Mouse (Mus musculus) lung, postnatal 0 days (tissue): ENCODE results near the gene Chrdl2. TPM values are rescaled to one million over a fixed set of nuclear protein-coding genes. Genes with fewer than 3 reads are reported as not detected.
"Not testable (repeated sequence)": the region's sequence is repeated elsewhere in the genome, so short reads cannot be mapped to it uniquely, and the experiment has no call there.

Experiments
- ATAC-seq: fragments of 200-750 bp; cut with Nextera tagmentation; 2 replicates; pipeline ENCODE4 v1.8.0; 2017; ENCODE audit warnings: moderate library complexity
- DNase-seq: peaks from one replicate; pipeline ENCODE4 v3.0.0-alpha.2; 2016; ENCODE audit warnings: low spot score
- H3K27ac ChIP-seq: fragments of 300-500 bp; sonication (generic); 2 replicates; pipeline ENCODE4 v1.5.1; 2014; ENCODE audit warnings: antibody characterized with exemption, mild to moderate bottlenecking, low read length, mixed read lengths
- H3K27me3 ChIP-seq: fragments of 300-500 bp; sonication (generic); replicated peaks from 2 replicates; pipeline ENCODE4 v1.6.1; 2014; ENCODE audit warnings: low read length, mixed read lengths; ENCODE audit not compliant: insufficient read depth
- H3K36me3 ChIP-seq: fragments of 300-500 bp; sonication (generic); 2 replicates; pipeline ENCODE4 v1.6.1; 2014; ENCODE audit warnings: low read length, mixed read lengths; ENCODE audit not compliant: insufficient read depth
- H3K4me1 ChIP-seq: fragments of 300-500 bp; sonication (generic); 2 replicates; pipeline ENCODE4 v1.6.1; 2014; ENCODE audit warnings: antibody characterized with exemption, low read depth, low read length, mixed read lengths; ENCODE audit not compliant: insufficient read depth
- H3K4me2 ChIP-seq: fragments of 300-500 bp; sonication (generic); replicated peaks from 2 replicates; pipeline ENCODE4 v1.6.1; 2014; ENCODE audit warnings: low read depth, mild to moderate bottlenecking, low read length, moderate library complexity, mixed read lengths
- H3K4me3 ChIP-seq: fragments of 300-500 bp; sonication (generic); 2 replicates; pipeline ENCODE4 v1.5.1; 2014; ENCODE audit warnings: low read depth, low read length
- H3K9ac ChIP-seq: fragments of 300-500 bp; sonication (generic); replicated peaks from 2 replicates; pipeline ENCODE4 v1.6.1; 2014; ENCODE audit warnings: low read depth, mild to moderate bottlenecking
- H3K9me3 ChIP-seq: fragments of 300-500 bp; sonication (generic); 2 replicates; pipeline ENCODE4 v1.6.1; 2016; ENCODE audit warnings: low read length, mixed read lengths
- CTCF ChIP-seq: IDR thresholded peaks from 2 replicates; pipeline ENCODE4 v1.5.1; 2016; ENCODE audit warnings: antibody characterized with exemption, mild to moderate bottlenecking
- EP300 ChIP-seq: IDR thresholded peaks from 2 replicates; pipeline ENCODE4 v1.6.1; 2016; ENCODE audit warnings: antibody characterized with exemption, mild to moderate bottlenecking, control low read depth
- WGBS: fragments of 180-500 bp; shearing (Covaris S2); extraction: QIAGEN DNeasy Blood & Tissue Kit; methylation state at CpG from one replicate; pipeline ENCODE4 v1.1.7; 2014; 5-methylcytosine and 5-hydroxymethylcytosine counted together
- polyA plus RNA-seq: library from polyadenylated mRNA; unstranded; fragments of >200 nt; fragmentation: Nextera tagmentation; extraction: Ambion mirVana; gene quantifications from 2 replicates; pipeline ENCODE4 v1.2.1, GENCODE M21; 2015

The Chrdl2 gene
- polyA plus RNA-seq, 1 experiment from 2014 or later, result 0.11 TPM

- no peak overlapping the region for H3K9ac ChIP-seq
- peak; percentile 47 for ATAC-seq
- H3K9me3 ChIP-seq, result no peaks in the 10 kb centered on the region
- TF ChIP-seq EP300 (no peak), CTCF (no peak)
- peaks cover 21% of the 10 kb centered on the region for H3K4me1 ChIP-seq
- H3K4me2 ChIP-seq, result no peak overlapping the region
- no peaks in the 10 kb centered on the region for H3K27me3 ChIP-seq
- 38% methylated on average over 9 of the region's 9 CpGs for WGBS
- H3K36me3 ChIP-seq, result no peaks in the 10 kb centered on the region
- peak overlapping the region; percentile 4 for H3K27ac ChIP-seq
- no peak overlapping the region for H3K4me3 ChIP-seq
- DNase-seq, result peak; percentile 23
These were observed 40.7 kb upstream of the Chrdl2 start for GRCm38 (mm10) chr7:99965020-99965841.

- DNase-seq, result no peak
- H3K36me3 ChIP-seq, result no peaks in the 10 kb centered on the region
- H3K4me2 ChIP-seq, result no peak overlapping the region
- H3K27me3 ChIP-seq, result no peaks in the 10 kb centered on the region
- peak overlapping the region; percentile 43; the same call in 1 of the 2 replicates for H3K27ac ChIP-seq
- TF ChIP-seq EP300 (no peak), CTCF (no peak)
- no peak for ATAC-seq
- WGBS, result 62% methylated on average over 9 of the region's 9 CpGs
- peaks cover 21% of the 10 kb centered on the region for H3K4me1 ChIP-seq
- H3K4me3 ChIP-seq, result no peak overlapping the region
- no peak overlapping the region for H3K9ac ChIP-seq
- H3K9me3 ChIP-seq, result no peaks in the 10 kb centered on the region
These were observed 39.8 kb upstream of the Chrdl2 start for GRCm38 (mm10) chr7:99966011-99966721.

GRCm38 (mm10) chr7:99969151-99969550 is 36.8 kb upstream of the Chrdl2 start:
- Histone ChIP-seq H3K27ac (no peak overlapping the region), H3K36me3 (no peaks in the 10 kb centered on the region), H3K9ac (no peak overlapping the region), H3K4me2 (no peak overlapping the region), H3K4me3 (no peak overlapping the region), H3K9me3 (no peaks in the 10 kb centered on the region), H3K4me1 (peaks cover 9% of the 10 kb centered on the region), H3K27me3 (no peaks in the 10 kb centered on the region)
- TF ChIP-seq CTCF, result no peak
- TF ChIP-seq EP300, result no peak
- ATAC-seq (no peak), DNase-seq (no peak)
- WGBS, result 90% methylated on average over 4 of the region's 4 CpGs

GRCm38 (mm10) chr7:99971926-99972325 is 34.0 kb upstream of the Chrdl2 start:
- peaks cover 5% of the 10 kb centered on the region; the same call in 1 of the 2 replicates for H3K4me1 ChIP-seq
- WGBS, result 70% methylated on average over 2 of the region's 2 CpGs
- TF ChIP-seq EP300 (no peak), CTCF (no peak)
- no peak overlapping the region for H3K27ac ChIP-seq
- no peak for ATAC-seq
- no peak overlapping the region for H3K4me2 ChIP-seq
- DNase-seq, result no peak
- no peak overlapping the region for H3K4me3 ChIP-seq
- no peaks in the 10 kb centered on the region for H3K36me3 ChIP-seq
- H3K9me3 ChIP-seq, result no peaks in the 10 kb centered on the region
- no peak overlapping the region for H3K9ac ChIP-seq
- H3K27me3 ChIP-seq, result no peaks in the 10 kb centered on the region

- not testable (repeated sequence) for DNase-seq, H3K4me1 ChIP-seq, H3K27me3 ChIP-seq, H3K4me3 ChIP-seq, ATAC-seq, H3K36me3 ChIP-seq, H3K9ac ChIP-seq, H3K9me3 ChIP-seq, H3K27ac ChIP-seq, H3K4me2 ChIP-seq
- 81% methylated on average over 3 of the region's 3 CpGs for WGBS
These were observed 33.1 kb upstream of the Chrdl2 start for GRCm38 (mm10) chr7:99972912-99973311.

- ATAC-seq, result peak; percentile 64
- Histone ChIP-seq H3K4me3 (no peak overlapping the region), H3K9ac (no peak overlapping the region), H3K4me1 (peaks cover 12% of the 10 kb centered on the region), H3K36me3 (no peaks in the 10 kb centered on the region), H3K4me2 (no peak overlapping the region), H3K27me3 (no peaks in the 10 kb centered on the region), H3K27ac (peak overlapping the region; percentile 26; the same call in 1 of the 2 replicates), H3K9me3 (no peaks in the 10 kb centered on the region)
- TF ChIP-seq EP300, result peak; percentile 59; the same call in 1 of the 2 replicates
- no peak for TF ChIP-seq CTCF
- peak; percentile 75 for DNase-seq
- WGBS, result 47% methylated on average over 10 of the region's 10 CpGs
These were observed 31.6 kb upstream of the Chrdl2 start for GRCm38 (mm10) chr7:99974208-99974970.
